Mouse (Mus musculus) layer of hippocampus, adult 9-11 months (tissue): ENCODE measurements at regions not wholly inside any gene's neighbourhood (a gene's known extent, or its start where the extent isn't known, plus 50 kb on each side); places are given as distances from the start of the nearest gene placed in this dataset.

ENCODE experiments used
- DNase-seq: peaks from one replicate; pipeline ENCODE4 v3.0.0; 2022

DNA sequence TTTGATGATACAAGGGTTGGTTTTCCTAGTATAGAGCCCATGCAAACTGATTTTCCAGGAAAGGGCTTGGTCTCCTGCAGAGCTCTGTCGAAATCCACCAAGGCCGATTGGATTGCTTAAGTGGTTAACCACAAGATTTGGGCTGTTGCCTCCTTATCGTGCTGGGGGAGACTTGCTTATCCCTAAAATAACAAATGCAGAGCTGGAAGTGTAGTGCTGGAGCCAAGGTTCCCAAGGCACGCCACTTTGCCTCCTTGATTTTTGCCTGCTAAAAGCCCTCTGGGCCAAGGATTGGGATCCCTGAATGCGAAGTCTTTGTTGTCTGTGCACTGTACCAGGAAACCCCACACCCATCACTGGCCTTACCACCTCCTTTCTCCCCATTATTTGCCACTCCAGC lies 52.8 kb upstream of the Tmem178 start:
- DNase-seq = no peak

DNA sequence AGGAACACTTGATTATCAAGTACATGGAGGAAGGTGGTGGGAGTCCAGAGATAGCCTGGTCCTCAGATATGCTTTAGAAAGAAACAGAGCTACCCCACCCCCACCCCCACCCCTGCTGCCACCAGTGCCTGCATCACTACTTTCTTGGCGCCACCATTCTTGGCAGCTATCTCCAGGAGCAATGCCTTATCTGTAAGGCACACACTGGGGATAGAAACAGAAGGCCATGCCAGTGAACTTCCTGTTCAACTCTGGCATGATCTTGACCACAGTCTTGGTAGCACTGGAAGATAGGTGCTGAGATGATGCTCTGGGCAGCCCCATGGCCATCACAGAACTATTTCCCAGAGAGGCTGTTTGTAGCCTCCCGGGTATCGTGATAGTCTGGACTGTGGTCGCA lies 55.3 kb upstream of the Tmem178 start:
- DNase-seq = no peak

DNA sequence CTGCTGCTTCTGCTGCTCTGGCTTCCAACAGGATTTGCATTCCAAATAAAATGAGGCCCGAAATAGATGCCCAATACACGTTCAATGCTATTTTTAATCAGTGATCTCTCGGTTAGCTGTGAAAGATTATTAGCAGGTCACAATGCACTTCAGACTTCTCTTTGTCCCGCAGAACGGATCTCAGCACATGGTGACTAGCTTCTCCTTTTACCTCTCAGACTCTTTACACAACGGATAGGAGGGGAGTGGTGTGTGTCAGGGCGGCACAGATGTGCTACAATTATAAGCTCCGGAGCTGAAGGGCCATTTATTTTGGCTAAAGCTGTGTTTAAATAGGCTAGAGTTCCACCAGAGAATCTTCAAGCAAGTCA lies 56.7 kb upstream of the Tmem178 start:
- DNase-seq = no peak

DNA sequence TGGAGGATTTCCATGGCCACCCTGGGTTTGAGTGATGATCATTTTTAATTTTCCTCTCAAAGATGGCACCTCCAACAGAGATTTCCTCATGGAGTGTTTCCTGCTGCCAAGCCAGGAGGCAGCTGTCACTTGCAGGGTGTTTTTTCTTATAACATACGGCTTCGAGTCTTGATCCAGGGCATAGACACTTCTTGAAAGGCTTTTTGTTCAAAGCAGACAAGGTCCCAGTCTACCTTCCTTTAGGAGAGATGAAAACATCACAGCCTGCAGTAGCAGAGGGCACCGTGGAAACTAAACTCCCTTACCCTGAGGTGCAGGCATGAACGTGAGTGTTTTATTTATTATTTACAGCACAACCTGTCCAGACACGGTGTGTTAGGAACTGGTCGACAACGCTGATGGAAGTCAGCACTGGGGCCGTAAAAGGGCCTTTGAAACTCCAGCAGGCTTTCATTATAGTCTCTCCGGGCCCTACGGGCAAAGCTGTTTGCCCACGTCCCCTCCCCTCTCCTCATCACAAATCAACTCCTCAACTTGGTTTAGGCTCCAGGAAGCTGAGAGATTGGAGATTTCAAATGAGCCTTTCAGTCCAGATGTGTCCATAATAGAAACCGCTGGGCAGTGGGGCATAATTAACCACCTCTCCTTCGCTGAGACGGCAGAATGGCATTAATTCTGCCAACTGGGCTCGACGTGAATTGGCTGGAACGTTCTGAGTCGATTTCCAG lies 57.2 kb upstream of the Tmem178 start:
- no peak for DNase-seq

DNA sequence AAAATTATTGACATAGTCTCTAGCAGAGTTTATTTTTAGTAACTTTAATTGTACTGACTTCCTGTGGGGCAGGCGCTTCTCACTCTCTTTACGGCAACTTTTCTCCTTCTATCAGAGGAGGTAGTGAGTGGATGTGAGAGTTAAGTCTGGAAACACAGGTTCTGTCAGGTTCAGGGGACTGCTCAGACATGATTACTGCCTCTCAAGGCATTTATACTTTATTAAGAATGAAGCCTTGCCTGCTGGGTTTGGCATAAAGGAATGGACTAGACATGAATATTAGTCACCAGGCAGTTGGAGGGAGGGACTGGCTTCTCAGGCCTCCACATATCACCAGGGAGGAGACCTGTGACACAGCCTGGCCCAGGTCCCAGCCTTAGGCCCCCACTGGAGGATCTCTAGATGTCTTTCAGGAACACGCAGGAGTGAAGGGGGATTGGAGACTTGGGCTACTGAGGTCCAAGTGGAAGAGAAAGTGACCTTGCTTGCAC lies 58.2 kb upstream of the Tmem178 start:
- no peak for DNase-seq

DNA sequence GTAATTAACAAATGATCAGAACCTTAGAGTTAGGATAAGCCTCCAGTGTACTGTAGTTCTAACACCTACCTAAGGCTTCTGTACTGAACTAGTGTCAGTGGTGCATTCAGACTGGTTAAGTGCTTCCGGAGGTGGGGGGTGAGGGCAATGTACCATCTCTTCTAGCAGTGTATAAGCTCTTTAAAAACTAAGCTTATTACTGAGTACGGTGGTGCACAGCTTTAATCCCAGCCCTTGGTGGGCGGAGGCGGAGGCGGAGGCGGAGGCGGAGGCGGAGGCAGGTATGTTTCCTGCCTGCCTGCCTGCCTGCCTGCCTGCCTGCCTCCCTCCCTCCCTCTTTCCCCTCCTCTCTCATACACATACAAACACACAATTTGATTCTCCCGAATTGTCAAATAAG lies 58.7 kb upstream of the Tmem178 start:
- DNase-seq = no peak

DNA sequence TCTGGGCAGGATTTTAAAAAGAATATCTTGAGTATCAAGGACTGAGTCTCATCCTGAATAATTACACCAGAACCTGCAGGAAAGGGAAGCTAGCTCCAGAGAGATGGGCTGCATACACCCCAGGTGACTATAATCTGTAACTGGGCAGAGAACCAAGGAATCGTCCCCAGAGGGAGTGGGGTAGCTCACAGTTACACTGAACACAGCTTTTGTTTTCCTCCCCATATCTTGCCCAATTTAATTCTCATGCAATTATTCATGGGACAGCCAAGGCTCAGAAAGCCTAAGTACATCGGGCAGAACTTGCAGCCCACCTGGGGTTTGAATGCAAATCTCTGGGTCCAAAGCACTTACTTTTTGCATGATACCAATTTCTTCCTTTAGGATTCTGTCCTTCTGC lies 59.5 kb upstream of the Tmem178 start:
- no peak for DNase-seq

DNA sequence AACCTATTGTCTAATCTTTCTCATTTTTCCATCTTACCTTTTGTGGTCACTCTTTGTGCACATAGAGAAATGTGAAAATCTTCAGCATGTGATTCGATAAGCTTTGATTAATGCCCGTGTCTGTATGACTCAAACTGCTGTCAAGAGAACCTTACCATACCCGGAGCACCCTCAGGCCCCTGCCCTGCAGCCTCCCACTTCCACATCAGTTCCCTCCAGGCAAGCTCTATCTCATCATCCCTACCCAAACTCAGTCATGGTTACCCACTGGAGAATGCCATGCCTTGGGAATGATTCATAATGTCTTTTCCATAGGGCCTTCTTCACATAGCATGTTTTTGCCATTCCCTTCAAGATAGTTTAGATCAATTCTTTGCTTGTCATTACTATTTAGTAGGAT lies 62.0 kb upstream of the Tmem178 start:
- DNase-seq = no peak

DNA sequence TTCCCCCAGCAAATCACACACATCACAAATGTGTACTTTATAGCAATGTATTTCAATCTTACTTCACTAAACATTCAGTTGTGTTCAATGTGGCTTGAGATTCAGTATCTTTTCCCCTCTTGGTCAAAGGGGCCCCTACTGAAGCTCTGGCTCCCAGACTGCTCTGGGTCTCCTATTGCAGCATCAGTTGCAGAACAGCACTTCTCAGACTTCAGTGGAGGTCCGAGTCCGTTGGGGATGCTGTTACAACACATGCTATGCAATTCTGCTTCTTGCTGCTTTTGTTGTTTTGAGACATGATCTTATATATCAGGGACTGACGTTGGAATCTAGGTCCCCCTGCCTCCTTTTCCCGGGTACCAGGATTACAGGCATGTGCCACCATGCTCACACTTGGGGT lies 64.1 kb upstream of the Tmem178 start:
- no peak for DNase-seq

DNA sequence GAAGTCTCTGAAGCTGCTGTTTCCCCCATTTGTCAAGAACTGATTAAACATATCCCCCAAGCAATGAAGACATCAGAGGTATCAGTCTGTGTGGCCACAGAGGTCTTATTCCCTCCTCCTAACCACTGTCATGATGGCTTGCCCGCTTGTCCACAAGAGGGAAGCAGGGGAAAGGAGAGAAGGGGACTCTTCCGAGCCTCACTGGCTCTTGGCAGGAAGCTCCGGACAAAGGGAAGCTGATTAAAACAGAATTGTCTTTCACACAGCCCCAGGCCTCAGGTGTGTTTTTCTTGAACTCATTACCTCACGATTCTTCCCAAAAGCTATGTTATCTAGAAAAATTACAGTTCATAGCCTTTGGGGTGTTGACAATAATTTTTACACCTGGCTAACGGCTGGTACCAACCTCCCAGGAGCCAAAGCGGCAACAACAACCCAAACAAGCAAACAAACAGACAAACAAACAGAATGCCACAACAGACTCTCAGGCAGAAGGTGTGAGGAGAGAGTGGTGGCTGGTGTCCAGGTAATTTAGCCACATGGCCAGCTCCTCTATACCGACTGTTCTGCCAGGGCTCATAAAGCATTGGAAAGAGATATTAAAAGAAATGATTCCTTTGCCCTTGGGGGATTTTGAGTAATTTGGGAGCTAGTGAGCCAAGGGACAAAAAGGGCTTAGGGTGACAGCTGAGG lies 68.9 kb upstream of the Tmem178 start:
- no peak for DNase-seq

DNA sequence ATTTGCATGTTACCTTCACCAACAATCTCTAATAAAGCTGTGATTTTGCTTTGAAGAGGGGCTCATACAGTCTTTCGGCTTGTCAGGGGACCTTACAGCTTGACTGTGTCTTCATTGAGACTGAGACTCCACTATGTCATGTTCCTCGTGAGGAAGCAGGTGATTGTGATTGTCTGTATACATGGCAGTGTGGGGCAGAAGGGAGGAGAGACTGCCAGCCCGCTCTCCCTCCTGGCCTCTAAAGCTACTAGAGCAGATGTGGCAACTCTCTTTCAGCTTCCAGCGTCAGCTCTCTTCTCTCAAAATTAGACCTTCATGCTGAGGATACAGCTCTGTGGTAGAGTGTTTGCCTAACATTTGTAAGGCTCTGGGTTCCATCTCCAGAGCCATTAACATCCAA lies 73.5 kb upstream of the Tmem178 start:
- DNase-seq = no peak

DNA sequence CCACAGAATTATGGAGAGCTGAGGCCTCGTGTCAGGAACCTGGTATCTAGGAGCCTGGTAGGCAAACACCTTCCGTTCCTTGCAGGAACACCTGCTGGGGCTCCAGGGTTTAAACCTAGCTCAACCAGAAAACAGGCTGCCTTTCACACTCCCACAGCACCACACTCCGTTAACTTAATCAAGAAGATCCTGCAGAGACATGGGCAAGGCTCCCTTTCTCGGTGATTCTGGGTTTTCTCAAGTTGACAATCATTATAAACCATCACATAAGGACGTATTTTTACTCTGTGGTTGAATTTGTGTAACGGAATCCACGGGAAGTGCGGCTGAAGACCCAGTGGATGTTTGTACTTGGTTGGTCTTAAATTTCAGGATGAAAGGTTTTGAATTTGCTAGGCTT lies 82.1 kb upstream of the Tmem178 start:
- no peak for DNase-seq

DNA sequence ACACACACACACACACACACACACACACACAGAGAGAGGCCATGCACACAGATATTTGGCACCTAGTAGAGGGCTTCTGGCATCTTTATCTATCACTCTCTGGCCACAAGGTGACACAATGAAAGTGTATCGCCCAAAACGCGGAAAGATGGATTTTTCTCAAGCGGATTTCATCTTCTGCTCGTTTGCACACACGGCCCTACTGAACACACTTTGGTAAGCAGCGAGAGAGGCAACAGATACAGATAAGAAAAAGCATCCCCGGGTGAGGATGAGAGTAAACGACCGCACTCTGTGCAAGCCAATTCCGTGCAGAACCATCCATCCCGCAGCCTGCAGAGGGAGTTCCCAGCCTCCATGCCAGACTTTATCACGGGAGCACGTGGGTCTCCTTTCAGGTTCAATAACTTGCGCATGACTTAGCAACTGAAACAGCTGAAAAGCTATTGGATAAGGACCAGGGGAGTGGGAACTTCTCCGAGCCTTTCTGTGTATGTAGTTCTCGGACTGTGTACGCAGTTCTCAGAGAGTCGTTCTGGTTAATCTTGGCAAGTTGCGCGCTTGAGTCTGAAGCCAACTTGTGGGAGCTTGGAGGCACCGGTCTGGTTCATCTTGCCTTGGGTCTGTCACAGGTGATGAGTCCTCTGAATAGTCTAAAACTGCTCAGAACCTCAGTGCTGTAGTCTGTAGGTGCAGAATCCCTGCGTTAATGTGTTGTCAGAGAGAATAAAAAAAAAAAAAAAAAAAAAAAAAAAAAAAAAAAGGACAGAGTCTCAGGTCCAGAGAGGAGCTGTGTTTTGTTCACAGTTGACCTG lies 97.2 kb upstream of the Tmem178 start:
- DNase-seq = no peak

DNA sequence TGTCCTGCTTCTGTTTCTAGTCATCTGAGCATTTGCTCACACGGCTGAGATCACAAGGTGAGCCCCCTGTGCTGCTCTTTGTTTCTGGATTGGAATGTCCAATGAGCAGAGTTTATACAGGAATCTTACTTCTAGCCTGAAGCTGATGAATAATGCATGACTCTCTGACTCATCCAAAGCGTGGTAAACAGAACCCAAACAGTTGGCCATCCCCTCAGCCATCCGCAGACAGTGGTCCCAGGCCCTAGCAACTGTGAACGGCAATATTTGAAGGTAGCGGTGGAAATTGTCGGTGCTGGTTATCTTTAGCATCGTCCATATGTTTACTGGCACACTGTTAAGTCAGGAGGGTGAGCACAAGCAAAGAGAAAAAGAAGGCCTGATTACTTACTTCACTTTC lies 99.1 kb upstream of the Tmem178 start:
- DNase-seq = peak; percentile 17

DNA sequence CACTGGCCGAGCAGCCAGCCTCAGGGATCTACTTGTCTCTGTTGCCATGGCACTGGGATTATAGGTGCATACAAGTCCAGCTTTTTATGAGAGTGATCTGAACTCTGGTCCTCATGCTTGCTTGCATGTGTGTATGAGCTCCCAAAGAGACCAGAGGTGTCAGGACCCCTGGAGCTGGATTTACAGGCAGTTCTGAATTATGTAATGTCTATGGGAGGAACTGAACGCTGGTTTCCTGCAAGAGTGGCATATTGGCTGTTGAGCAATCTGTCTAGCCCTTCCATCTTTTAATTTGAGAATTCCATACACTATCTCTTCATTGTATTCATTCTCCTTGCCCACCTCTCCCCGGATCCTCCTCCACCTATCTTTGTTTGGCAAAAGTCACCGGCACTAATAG lies 102.5 kb upstream of the Tmem178 start:
- no peak for DNase-seq

DNA sequence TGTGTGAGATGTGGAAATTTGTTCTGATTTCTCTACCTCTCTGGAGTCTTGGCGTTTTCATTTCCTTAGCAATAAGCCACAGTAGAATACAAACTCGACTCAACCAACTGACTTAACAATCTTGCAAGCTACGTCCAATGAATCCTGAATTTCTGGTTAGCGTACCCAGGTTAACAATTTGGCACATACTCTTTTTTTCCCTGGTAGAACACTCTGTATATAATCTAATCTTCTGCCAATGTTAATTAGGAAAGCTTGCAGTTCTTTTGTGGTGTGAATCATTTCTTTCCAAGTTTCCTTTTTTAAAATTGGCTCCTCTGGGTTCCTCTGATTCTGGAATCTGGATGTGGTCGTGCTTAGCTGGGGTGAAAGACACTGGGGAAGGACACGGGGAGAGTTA lies 103.5 kb upstream of the Tmem178 start:
- DNase-seq = no peak

DNA sequence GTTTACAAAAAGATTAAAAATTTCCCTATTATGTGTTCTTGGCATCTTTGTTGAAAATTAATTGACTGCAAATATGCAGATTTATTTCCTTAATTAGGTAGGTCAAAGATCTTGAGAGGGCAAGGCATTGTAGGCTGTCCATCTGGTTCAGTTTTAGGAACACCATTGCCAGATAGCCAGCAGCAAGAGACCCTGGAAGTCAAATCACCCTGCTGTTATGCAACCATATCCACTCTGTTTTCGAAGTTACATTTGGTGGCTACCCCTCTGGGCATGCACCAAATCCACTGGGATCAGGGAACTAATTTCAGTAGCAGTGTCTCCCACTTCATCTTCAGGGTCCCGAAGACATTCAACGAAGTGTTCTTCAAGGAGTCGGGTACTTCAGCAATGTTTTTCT lies 104.0 kb upstream of the Tmem178 start:
- no peak for DNase-seq

DNA sequence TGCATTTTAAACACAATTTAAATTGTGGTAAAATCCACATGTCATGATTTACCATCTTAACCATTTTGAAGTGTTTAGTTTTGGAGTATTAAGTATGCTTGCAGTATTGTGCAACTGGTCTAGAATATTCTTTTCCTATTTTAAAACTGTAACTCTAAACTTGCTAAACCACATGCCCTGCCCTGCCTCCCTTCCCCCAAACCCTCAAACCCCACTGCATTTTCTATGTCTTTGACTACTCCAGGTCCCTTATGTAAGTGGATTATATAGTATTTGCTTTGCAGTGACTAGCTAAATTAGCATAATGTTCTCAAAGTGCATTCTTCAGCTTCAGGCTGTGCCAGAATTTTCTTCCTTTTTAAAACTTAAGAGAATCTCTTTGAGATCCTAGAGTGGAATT lies 106.4 kb upstream of the Map4k3 start:
- DNase-seq = no peak

DNA sequence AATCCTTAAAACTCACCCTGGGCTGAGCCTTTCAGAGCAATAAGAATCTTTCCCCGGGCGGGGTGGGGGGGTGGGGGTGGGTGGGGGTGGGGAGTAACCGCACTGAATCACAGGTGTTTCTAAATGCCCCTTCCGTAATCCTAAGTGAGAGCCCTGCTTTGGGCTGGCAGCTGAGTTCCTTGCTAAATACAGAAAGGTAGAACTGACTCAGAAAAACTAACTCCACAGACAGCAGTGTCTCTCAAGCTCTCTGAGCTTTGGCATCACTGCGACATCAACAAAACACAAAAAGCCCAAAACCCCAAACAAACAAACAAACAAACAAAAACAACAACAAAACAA lies 105.9 kb upstream of the Map4k3 start:
- DNase-seq = no peak

DNA sequence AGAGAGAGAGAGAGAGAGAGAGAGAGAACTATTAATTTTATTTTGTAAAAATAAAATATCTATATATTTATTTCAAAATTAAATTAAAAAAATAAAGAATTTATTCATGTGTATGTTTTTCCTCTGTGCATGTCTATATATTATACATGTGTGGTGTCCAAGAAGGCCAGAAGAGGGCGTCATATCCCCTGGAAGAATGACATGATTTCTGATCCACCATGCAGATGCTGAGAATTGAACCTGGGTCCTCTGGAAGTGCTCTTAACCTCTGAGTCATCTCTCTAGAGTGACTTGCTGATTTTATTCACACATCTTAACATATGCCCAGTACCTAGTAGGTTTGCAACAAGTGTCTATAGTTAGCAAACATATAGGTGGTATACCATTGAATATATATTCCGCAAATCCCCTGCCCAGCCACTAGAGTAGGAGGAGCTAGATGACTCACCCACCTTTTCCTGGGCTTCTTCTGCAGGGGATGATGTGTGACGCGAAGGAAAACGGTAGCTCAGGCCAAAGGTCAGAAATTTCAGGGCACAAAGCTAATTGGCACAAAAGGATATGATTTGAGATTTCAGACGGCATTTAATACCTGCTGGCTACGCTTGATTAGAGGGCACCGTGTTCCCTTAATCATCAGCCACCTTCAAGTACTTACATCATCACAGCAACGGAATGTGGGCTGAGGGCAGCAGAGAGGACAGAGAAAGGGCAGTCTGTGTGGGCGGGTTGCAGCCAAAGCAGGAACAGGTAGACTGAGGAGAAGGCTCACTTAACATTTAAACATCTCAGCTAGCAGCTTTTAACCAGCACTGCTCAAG lies 105.3 kb upstream of the Map4k3 start:
- no peak for DNase-seq

DNA sequence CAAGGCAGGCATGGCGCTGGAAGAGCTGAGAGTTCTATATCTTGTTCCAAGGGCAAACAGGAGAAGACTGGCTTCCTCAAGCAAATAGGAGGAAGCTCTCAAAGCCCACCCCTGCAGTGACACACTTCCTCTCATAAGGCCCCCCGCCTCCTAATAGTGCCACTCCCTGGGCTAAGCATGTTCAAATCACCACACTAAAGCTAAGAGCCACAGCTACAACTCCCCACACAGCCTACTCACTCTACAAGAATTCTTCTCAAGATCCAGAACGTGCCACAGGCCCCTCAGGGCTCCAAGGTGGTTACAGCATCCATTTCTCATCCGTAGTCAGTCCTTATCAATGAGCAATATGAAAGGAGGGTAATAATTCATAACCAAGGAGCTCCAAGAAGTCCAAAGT lies 103.4 kb upstream of the Map4k3 start:
- no peak for DNase-seq

DNA sequence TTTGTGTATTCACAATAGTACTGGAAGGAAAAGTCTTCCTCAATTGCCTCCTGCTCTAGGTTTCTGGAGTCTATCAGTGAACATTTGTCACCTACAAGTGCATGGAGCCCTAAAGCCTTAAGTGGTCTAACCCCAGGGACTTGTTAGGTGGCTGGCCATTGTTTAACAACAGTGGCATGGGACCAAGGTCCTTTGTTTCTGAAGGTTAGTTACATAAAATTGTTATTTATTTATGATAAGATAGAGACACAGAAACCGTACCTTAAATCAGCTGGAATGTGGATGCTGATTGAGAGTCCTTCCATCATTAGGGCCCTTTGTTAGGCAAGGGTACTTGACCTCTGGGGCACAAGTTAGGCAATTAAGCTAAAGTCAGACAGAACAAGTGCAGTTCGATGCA lies 99.6 kb upstream of the Map4k3 start:
- DNase-seq = no peak

DNA sequence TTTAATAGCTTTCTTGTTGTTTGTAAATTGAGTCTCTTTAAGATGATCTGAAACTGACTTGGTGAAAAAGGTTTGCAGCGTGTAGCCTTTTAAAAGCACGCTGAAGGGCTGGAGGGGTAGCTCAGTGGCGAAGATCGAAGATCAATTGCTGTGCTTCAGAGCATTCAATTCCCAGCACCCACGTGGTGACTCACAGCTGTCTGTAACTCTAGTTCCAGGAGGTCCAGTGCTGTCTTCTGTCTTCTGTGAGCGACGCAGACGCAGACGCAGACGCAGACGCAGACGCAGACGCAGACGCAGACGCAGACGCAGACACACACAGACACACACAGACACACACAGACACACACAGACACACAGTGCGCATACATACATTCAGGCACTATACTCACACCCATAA lies 99.1 kb upstream of the Map4k3 start:
- DNase-seq = no peak
